Mouse (Mus musculus): ENCODE measurements around the gene Olfr742. TPM values are rescaled to one million over a fixed set of nuclear protein-coding genes. Genes with fewer than 3 reads are reported as not detected.

Gene Olfr742
- polyA plus RNA-seq (2021; fragmentation: Nextera tagmentation), result not detected in 2 replicates
- long read RNA-seq, experiment 1, result 0 reads
- long read RNA-seq, experiment 2, result 0 reads

GRCm38 (mm10) chr14:50503300-50503699, at the start of gene Olfr742:
Gene Olfr742 (plus strand): TSS chr14:50503600.

DNA sequence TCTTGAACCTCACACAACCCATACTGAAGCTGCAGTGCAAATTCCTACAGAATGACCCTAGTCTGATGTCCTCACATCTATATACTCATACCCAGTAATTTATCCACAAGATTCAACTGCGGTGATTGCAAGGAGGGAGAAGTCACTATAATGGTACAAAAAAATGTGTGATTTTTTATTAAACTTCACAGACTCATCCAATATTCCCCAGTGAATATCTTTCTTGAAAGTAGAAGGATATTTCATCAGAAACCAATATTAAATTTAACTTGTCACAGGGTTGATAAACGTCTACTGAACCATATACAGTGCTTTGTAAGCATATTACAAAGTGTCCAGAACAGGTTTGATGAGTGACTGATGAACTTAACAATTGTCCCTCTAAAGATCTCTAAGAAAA, 31.0 kb upstream of the Olfr742 start, which contains the start of gene Olfr741:
Olfr741 (plus strand) TSS at position 301 of the 400 bp plus-strand sequence.

DNA sequence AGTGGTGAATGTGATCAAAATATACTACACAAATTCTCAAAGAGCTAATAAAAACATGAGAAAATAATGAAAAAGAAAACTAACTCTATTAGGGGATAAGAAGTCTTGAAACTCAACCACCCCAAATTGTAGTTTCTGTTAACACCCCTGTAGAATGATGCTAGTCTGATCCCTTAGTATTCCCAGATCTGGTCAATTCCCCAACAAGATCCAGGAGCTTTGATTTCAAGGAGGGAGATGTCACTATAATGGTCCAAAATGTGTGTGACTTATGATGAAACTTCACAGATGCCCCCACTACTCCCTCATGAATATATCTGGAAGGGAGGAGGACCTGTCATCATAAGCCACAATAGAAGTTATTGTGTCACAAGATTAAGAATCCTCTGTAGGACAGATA, 18.1 kb downstream of the Olfr742 start, which contains the start of gene Olfr743:
Olfr743 (plus strand) TSS at position 301 of the 400 bp plus-strand sequence.

Other genes starting within 250 kb of the Olfr742 start
- not detected in 2 replicates for gene Olfr732, start 219.4 kb upstream of the Olfr742 start, polyA plus RNA-seq (2021; fragmentation: Nextera tagmentation)
- gene Olfr733, start 202.1 kb upstream of the Olfr742 start, polyA plus RNA-seq (2021; fragmentation: Nextera tagmentation), result not detected in 2 replicates
- not detected in 2 replicates for gene Olfr734, start 176.8 kb upstream of the Olfr742 start, polyA plus RNA-seq (2021; fragmentation: Nextera tagmentation)
- gene Olfr735, start 154.7 kb upstream of the Olfr742 start, polyA plus RNA-seq (2021; fragmentation: Nextera tagmentation), result not detected in 2 replicates
- not detected in 2 replicates for gene Tlr11, start 145.7 kb upstream of the Olfr742 start, polyA plus RNA-seq (2021; fragmentation: Nextera tagmentation)
- not detected in 2 replicates for gene Olfr736, start 122.4 kb upstream of the Olfr742 start, polyA plus RNA-seq (2021; fragmentation: Nextera tagmentation)
- gene Olfr738, start 96.0 kb upstream of the Olfr742 start, polyA plus RNA-seq (2021; fragmentation: Nextera tagmentation), result not detected in 2 replicates
- gene Olfr739, start 85.0 kb upstream of the Olfr742 start, polyA plus RNA-seq (2021; fragmentation: Nextera tagmentation), result not detected in 2 replicates
- gene Olfr740, start 58.1 kb upstream of the Olfr742 start, polyA plus RNA-seq (2021; fragmentation: Nextera tagmentation), result not detected in 2 replicates
- gene Olfr741, start 30.9 kb upstream of the Olfr742 start, polyA plus RNA-seq (2021; fragmentation: Nextera tagmentation), result not detected in 2 replicates
- not detected in 2 replicates for gene Olfr743, start 18.2 kb downstream of the Olfr742 start, polyA plus RNA-seq (2021; fragmentation: Nextera tagmentation)
- gene Olfr744, start 111.3 kb downstream of the Olfr742 start, polyA plus RNA-seq (2021; fragmentation: Nextera tagmentation), result not detected in 2 replicates
- not detected in 2 replicates for gene Olfr745, start 135.8 kb downstream of the Olfr742 start, polyA plus RNA-seq (2021; fragmentation: Nextera tagmentation)
- not detected in 2 replicates for gene Olfr746, start 143.5 kb downstream of the Olfr742 start, polyA plus RNA-seq (2021; fragmentation: Nextera tagmentation)
- gene Olfr747, start 189.6 kb downstream of the Olfr742 start, polyA plus RNA-seq (2021; fragmentation: Nextera tagmentation), result not detected in 2 replicates
- not detected in 2 replicates for gene Olfr748, start 203.8 kb downstream of the Olfr742 start, polyA plus RNA-seq (2021; fragmentation: Nextera tagmentation)
- not detected in 2 replicates for gene Olfr749, start 241.5 kb downstream of the Olfr742 start, polyA plus RNA-seq (2021; fragmentation: Nextera tagmentation)